Mouse (Mus musculus) bone marrow macrophage, adult 2 months (primary cell): ENCODE data around the gene Xpnpep2.

Experiments used
- CTCF ChIP-seq: IDR thresholded peaks from 2 replicates; pipeline ENCODE4 v1.5.1; 2012; ENCODE audit warnings: low read depth, mild to moderate bottlenecking, low read length, moderate library complexity
- POLR2A ChIP-seq: IDR thresholded peaks from 2 replicates; pipeline ENCODE4 v1.6.1; 2012; ENCODE audit warnings: mild to moderate bottlenecking, low read depth, low read length, borderline replicate concordance

DNA sequence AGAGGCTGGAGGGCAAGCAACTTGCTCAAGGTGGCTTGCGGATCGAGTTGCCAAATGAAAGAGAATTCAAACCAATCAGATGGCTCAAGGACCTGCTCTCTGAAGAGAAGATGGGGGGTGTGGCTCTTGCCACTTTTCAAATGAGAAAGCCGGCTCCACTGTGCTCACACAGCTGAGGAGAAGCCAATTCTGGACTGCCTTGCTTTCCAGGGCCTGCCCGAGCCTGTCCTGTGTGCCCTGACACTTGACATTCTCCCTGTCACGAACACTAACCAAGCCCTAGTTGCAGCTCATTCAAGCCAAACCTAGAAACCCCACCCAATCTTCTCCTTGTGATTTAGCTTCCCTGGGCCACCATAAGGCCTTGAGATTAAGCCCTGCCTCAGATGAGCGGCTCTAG, 29.5 kb downstream of the Xpnpep2 start:
- TF ChIP-seq CTCF (no peak), POLR2A (no peak)
